Mouse (Mus musculus) neural tube, embryonic 12.5 days (tissue): ENCODE measurements at regions not wholly inside any gene's neighbourhood (a gene's known extent, or its start where the extent isn't known, plus 50 kb on each side); places are given as distances from the start of the nearest gene placed in this dataset.

Experiments used
- ATAC-seq: fragments of 200-750 bp; cut with Nextera tagmentation; 2 replicates; pipeline ENCODE4 v1.8.0; 2017; ENCODE audit warnings: low read depth, mild to moderate bottlenecking, moderate TSS enrichment, moderate library complexity; ENCODE audit not compliant: low FRiP score
- H3K27ac ChIP-seq: fragments of 300-500 bp; sonication (generic); 2 replicates; pipeline ENCODE4 v1.5.1; 2016
- H3K27me3 ChIP-seq: fragments of 300-500 bp; sonication (generic); replicated peaks from 2 replicates; pipeline ENCODE4 v1.6.1; 2016; ENCODE audit warnings: mild to moderate bottlenecking
- H3K36me3 ChIP-seq: fragments of 300-500 bp; sonication (generic); 2 replicates; pipeline ENCODE4 v1.6.1; 2016; ENCODE audit warnings: mild to moderate bottlenecking
- H3K4me1 ChIP-seq: fragments of 300-500 bp; sonication (generic); 2 replicates; pipeline ENCODE4 v1.6.1; 2016
- H3K4me2 ChIP-seq: fragments of 300-500 bp; sonication (generic); replicated peaks from 2 replicates; pipeline ENCODE4 v1.6.1; 2016; ENCODE audit warnings: mild to moderate bottlenecking
- H3K4me3 ChIP-seq: fragments of 300-500 bp; sonication (generic); 2 replicates; pipeline ENCODE4 v1.5.1; 2016
- H3K9ac ChIP-seq: fragments of 300-500 bp; sonication (generic); 2 replicates; pipeline ENCODE4 v1.6.1; 2016; ENCODE audit warnings: mild to moderate bottlenecking
- H3K9me3 ChIP-seq: fragments of 300-500 bp; sonication (generic); 2 replicates; pipeline ENCODE4 v1.6.1; 2016; ENCODE audit warnings: mild to moderate bottlenecking
- WGBS: fragments of 180-500 bp; shearing (Covaris S2); methylation state at CpG from one replicate; pipeline ENCODE4 v1.1.7; 2016; 5-methylcytosine and 5-hydroxymethylcytosine counted together

GRCm38 (mm10) chr3:149339374-149339753 is 349.0 kb upstream of the Adgrl2 start:
- Histone ChIP-seq H3K36me3 (no peaks in the 10 kb centered on the region), H3K4me3 (no peak overlapping the region), H3K27me3 (no peaks in the 10 kb centered on the region), H3K4me2 (no peak overlapping the region), H3K4me1 (no peaks in the 10 kb centered on the region), H3K9me3 (no peaks in the 10 kb centered on the region), H3K27ac (no peak overlapping the region), H3K9ac (no peak overlapping the region)
- no peak for ATAC-seq
- WGBS: 88% methylated on average over 3 of the region's 3 CpGs

DNA sequence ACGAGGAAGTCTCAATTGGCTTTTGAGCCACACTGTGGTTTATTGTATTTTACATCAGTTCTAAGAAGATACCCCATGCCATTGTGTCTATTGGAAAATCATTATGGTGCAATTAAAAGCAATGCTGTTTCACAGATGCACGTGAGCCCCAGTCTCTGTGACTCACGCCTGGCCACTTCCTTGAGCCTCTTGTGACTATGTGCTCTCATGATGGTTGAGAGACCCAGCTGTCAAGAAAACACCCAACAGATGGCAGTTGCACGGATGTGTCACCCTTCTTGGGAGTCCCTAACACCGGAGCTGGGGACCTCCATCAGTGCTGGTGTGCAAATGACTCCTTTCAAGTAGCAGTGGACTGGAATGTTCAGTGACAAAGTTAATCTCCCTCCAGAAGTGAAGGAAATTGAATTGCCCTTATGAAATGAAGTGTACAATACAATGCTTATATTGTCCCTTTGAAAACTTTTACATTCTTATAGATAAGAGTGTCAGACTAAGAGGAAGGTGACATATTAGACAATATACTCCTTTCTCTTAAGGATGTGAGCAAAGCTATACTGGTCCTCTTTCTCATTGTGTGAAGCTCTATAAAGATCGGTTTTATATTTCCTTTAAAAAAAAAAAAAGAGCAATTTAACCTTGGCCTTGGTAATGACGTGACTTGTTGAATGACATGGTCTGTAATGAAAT is 348.5 kb upstream of the Adgrl2 start:
- Histone ChIP-seq H3K9ac (no peak overlapping the region), H3K4me3 (no peak overlapping the region), H3K27me3 (0 out of 2 replicates have a peak, but pooled peaks cover under 1% of the 10 kb centered on the region), H3K36me3 (no peaks in the 10 kb centered on the region), H3K4me2 (no peak overlapping the region), H3K4me1 (no peaks in the 10 kb centered on the region), H3K9me3 (no peaks in the 10 kb centered on the region), H3K27ac (no peak overlapping the region)
- no peak for ATAC-seq
- WGBS: 73% methylated on average over 7 of the region's 7 CpGs

- WGBS: 79% methylated on average over 6 of the region's 6 CpGs
- no peak overlapping the region for H3K27ac ChIP-seq
Observed at GRCm38 (mm10) chr3:149335259-149335658, 344.9 kb upstream of the Adgrl2 start.

DNA sequence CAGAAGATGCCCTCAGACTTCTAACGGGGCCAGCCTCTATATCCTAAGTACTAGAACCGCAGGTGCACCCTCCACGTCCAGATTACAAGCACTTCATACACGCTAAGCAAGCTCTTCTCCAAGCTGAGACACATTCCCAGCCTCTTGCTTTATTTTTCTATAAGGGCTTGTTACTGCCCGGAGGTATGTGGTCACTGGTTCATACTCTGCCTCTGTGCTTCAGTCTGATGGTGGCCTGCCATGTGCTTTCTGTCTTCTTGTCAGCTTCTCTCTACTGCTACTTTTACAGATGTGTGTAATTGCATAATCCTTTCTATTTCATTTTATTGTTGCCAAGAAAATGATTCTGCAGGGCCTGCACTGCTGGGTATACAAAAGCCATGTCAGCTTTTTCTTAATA is 343.3 kb upstream of the Adgrl2 start:
- Histone ChIP-seq H3K27ac (no peak overlapping the region), H3K36me3 (no peaks in the 10 kb centered on the region), H3K9me3 (no peaks in the 10 kb centered on the region), H3K4me2 (no peak overlapping the region), H3K4me3 (no peak overlapping the region), H3K27me3 (0 out of 2 replicates have a peak, but pooled peaks cover 6% of the 10 kb centered on the region), H3K9ac (no peak overlapping the region), H3K4me1 (peaks cover 9% of the 10 kb centered on the region)
- 81% methylated on average over 5 of the region's 5 CpGs for WGBS
- ATAC-seq: no peak

More at GRCm38 (mm10) chr3:149335259-149335658, 344.9 kb upstream of the Adgrl2 start:
- Histone ChIP-seq H3K4me2 (no peak overlapping the region), H3K4me1 (peaks cover 9% of the 10 kb centered on the region), H3K4me3 (no peak overlapping the region), H3K27me3 (0 out of 2 replicates have a peak, but pooled peaks cover 6% of the 10 kb centered on the region), H3K36me3 (no peaks in the 10 kb centered on the region), H3K9ac (no peak overlapping the region), H3K9me3 (no peaks in the 10 kb centered on the region)
- ATAC-seq: no peak

- Histone ChIP-seq H3K4me2 (no peak overlapping the region), H3K27ac (no peak overlapping the region), H3K9me3 (no peaks in the 10 kb centered on the region), H3K36me3 (no peaks in the 10 kb centered on the region), H3K9ac (no peak overlapping the region), H3K4me1 (peaks cover 9% of the 10 kb centered on the region), H3K4me3 (no peak overlapping the region), H3K27me3 (0 out of 2 replicates have a peak, but pooled peaks cover 6% of the 10 kb centered on the region)
- ATAC-seq: no peak
- WGBS: 35% methylated on average over 10 of the region's 10 CpGs
Observed at GRCm38 (mm10) chr3:149333131-149333530, 342.8 kb upstream of the Adgrl2 start.

GRCm38 (mm10) chr3:149332105-149332504 is 341.8 kb upstream of the Adgrl2 start:
- H3K9ac ChIP-seq: no peak overlapping the region
- no peak overlapping the region for H3K27ac ChIP-seq
- no peak for ATAC-seq
- H3K4me1 ChIP-seq: peaks cover 9% of the 10 kb centered on the region
- no peaks in the 10 kb centered on the region for H3K36me3 ChIP-seq
- 0 out of 2 replicates have a peak, but pooled peaks cover 6% of the 10 kb centered on the region for H3K27me3 ChIP-seq
- H3K4me3 ChIP-seq: no peak overlapping the region
- 26% methylated on average over 4 of the region's 4 CpGs for WGBS
- no peaks in the 10 kb centered on the region for H3K9me3 ChIP-seq
- no peak overlapping the region for H3K4me2 ChIP-seq

DNA sequence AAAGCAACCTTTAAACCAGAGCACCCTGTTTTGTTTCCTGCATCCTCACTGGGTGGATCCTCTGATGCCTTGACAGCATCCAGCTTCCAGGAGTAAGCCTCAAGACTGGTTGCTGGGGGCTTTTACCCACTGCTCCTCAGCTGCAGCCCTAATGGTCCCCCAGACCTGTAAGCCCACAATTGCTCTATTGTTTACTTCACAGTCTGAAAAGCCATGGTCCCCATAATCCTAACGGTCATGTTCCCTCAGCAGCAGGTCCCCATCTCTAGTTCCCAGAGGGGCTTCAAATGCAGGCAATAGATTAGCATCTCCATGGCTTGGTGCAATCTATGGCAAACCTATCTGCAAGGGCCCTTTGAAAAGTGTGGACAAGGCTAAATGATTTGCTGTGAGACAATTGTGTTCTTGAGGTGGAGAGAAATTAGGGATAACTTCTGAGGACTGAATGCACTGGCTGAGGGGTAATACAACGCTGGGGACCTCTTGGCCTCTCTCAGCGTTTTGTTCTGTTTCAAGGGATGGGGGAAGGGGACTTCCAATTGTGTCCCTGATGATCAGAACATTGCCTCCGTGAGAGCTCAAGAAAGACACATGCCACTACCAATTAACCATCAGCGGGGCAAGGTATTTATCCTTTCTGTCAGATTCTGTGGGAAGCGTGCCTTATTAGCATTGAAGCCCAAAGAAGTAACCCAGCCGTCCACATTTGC is 341.1 kb upstream of the Adgrl2 start:
- H3K9ac ChIP-seq: no peak overlapping the region
- H3K9me3 ChIP-seq: no peaks in the 10 kb centered on the region
- H3K27me3 ChIP-seq: 0 out of 2 replicates have a peak, but pooled peaks cover 6% of the 10 kb centered on the region
- no peak overlapping the region for H3K4me2 ChIP-seq
- no peak overlapping the region for H3K4me3 ChIP-seq
- no peak overlapping the region for H3K27ac ChIP-seq
- 0 out of 2 replicates have a peak, but pooled peaks have one; percentile 25 for ATAC-seq
- H3K4me1 ChIP-seq: peaks cover 9% of the 10 kb centered on the region
- WGBS: 6% methylated on average over 7 of the region's 7 CpGs
- H3K36me3 ChIP-seq: no peaks in the 10 kb centered on the region

DNA sequence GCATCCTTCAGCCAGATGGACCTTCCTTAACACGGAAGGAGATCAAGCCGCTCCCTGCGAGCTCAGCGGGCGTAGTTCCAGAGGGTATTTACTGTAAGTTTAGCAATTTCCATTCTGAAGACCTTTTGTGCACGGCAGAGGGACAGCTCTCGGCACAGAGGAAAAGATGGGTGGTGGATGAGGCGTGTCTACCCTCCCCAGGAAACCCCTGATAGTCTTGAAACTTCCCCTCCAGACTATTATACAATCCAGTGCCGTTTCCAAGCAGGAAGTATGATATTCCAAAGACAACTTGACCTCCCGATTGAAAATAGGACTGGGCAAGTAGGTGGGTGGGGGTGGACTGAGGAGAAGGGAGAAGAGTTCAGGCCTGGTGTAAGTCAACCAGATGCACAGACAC is 340.4 kb upstream of the Adgrl2 start:
- H3K9ac ChIP-seq: no peak overlapping the region
- H3K4me1 ChIP-seq: peaks cover 9% of the 10 kb centered on the region
- no peak overlapping the region for H3K4me2 ChIP-seq
- H3K4me3 ChIP-seq: no peak overlapping the region
- whole genome bisulfite sequencing: 85% methylated on average over 10 of the region's 10 CpGs
- H3K9me3 ChIP-seq: no peaks in the 10 kb centered on the region
- no peak for ATAC-seq
- H3K27ac ChIP-seq: no peak overlapping the region
- 0 out of 2 replicates have a peak, but pooled peaks cover 6% of the 10 kb centered on the region for H3K27me3 ChIP-seq
- H3K36me3 ChIP-seq: no peaks in the 10 kb centered on the region

- peaks cover 9% of the 10 kb centered on the region for H3K4me1 ChIP-seq
- ATAC-seq: no peak
- no peak overlapping the region for H3K4me2 ChIP-seq
- 93% methylated on average over 10 of the region's 10 CpGs for WGBS
- H3K36me3 ChIP-seq: no peaks in the 10 kb centered on the region
- H3K27me3 ChIP-seq: 0 out of 2 replicates have a peak, but pooled peaks cover 6% of the 10 kb centered on the region
- no peak overlapping the region for H3K27ac ChIP-seq
- H3K4me3 ChIP-seq: no peak overlapping the region
- no peak overlapping the region for H3K9ac ChIP-seq
- H3K9me3 ChIP-seq: no peaks in the 10 kb centered on the region
Observed at GRCm38 (mm10) chr3:149330041-149330440, 339.7 kb upstream of the Adgrl2 start.

DNA sequence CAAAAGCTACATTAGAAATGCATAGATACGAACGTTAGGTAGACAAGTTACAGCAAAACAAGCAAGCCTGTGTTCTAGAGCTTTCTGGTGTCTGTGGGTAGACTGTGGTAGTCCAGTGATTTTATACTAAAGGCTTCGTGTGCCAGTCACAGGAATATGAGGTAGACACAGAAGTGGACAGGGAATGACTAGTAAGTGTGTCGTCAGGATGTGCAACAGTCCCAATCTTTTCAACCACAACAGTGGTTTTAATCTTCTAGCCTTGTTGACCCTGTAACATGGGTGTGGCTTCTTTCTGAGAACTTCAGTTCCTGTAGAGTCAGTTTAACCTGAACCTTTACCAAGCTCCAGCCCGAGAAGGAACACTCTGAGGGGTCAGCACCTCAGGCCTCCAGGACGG is 339.3 kb upstream of the Adgrl2 start:
- Histone ChIP-seq H3K4me3 (no peak overlapping the region), H3K36me3 (no peaks in the 10 kb centered on the region), H3K9me3 (no peaks in the 10 kb centered on the region), H3K4me2 (no peak overlapping the region), H3K9ac (no peak overlapping the region), H3K4me1 (peaks cover 9% of the 10 kb centered on the region), H3K27me3 (0 out of 2 replicates have a peak, but pooled peaks cover 6% of the 10 kb centered on the region), H3K27ac (no peak overlapping the region)
- no peak for ATAC-seq
- 92% methylated on average over 6 of the region's 6 CpGs for WGBS

DNA sequence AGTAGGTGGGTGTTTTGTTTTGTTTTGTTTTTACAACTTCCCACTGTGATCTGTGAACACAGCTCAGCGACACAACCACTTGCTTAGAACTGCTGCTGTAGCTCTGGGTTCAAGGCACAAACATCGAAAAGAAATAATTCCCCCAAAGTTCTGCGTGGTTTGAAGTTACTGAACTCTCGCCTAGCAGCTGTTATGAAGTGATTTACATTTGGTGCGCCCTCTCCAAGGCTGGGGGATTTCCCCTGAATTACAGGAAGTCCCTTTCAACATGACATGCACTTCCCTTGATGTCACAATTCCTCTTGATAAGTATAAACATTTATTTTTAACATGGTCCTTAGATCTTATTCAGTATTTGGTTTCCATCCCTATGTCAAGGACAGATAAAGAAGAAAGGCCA is 336.3 kb upstream of the Adgrl2 start:
- H3K4me2 ChIP-seq: no peak overlapping the region
- no peak overlapping the region for H3K9ac ChIP-seq
- no peaks in the 10 kb centered on the region for H3K36me3 ChIP-seq
- 66% methylated on average over 5 of the region's 5 CpGs for WGBS
- no peak for ATAC-seq
- no peaks in the 10 kb centered on the region for H3K27me3 ChIP-seq
- H3K4me3 ChIP-seq: no peak overlapping the region
- H3K9me3 ChIP-seq: no peaks in the 10 kb centered on the region
- H3K27ac ChIP-seq: no peak overlapping the region
- peaks cover 4% of the 10 kb centered on the region; the same call in 1 of the 2 replicates for H3K4me1 ChIP-seq

DNA sequence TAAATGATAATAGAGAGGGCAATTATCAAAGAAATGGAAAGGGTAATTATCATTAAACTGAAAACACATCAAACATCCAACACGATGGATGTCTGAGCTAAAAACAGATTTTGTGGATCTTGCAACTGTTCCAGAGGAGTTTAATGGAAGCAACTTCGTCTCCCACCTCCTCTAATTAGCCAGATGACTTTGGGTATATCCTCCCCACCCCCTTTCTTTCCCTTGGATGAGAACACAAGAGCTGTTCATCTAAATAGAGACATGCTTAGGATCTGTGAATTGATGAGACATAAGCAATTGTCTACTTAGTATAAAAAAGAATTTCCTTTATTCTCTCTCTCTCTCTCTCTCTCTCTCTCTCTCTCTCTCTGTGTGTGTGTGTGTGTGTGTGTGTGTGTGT is 333.7 kb upstream of the Adgrl2 start:
- WGBS: 65% methylated on average over 2 of the region's 2 CpGs
- Histone ChIP-seq H3K4me1 (no peaks in the 10 kb centered on the region), H3K36me3 (no peaks in the 10 kb centered on the region), H3K9ac (no peak overlapping the region), H3K27me3 (no peaks in the 10 kb centered on the region), H3K4me2 (no peak overlapping the region), H3K27ac (no peak overlapping the region), H3K9me3 (no peaks in the 10 kb centered on the region), H3K4me3 (no peak overlapping the region)
- no peak for ATAC-seq
